Mouse (Mus musculus) lung, adult 2 months (tissue): Measurements from ENCODE around the gene Erv3. TPM values are rescaled to one million over a fixed set of nuclear protein-coding genes. Genes with fewer than 3 reads are reported as not detected.
"Not testable (repeated sequence)": the region's sequence is repeated elsewhere in the genome, so short reads cannot be mapped to it uniquely, and the experiment has no call there.

Experiments
- DNase-seq: peaks from one replicate; pipeline ENCODE4 v3.0.0; 2022
- H3K4me1 ChIP-seq: fragments of 200-500 bp; 2 replicates; pipeline ENCODE4 v1.6.1; 2011; ENCODE audit warnings: low read length; ENCODE audit not compliant: control insufficient read depth, insufficient read depth
- H3K4me3 ChIP-seq: fragments of 200-500 bp; replicated peaks from 2 replicates; pipeline ENCODE3; 2011; ENCODE audit warnings: low read depth, mild to moderate bottlenecking, control low read depth, low read length; ENCODE audit errors: extremely low read depth
- CTCF ChIP-seq: fragments of 200-500 bp; IDR thresholded peaks from 2 replicates; pipeline ENCODE4 v1.5.1; 2011; ENCODE audit warnings: mild to moderate bottlenecking, low read length, control low read depth; ENCODE audit not compliant: insufficient read depth
- POLR2A ChIP-seq: fragments of 200-500 bp; IDR thresholded peaks from 2 replicates; pipeline ENCODE4 v1.6.1; 2011; ENCODE audit warnings: low read depth, mild to moderate bottlenecking, control low read depth, low read length, borderline replicate concordance; ENCODE audit errors: extremely low read depth
- WGBS: fragments of 180-500 bp; shearing (Covaris S2); methylation state at CpG from one replicate; pipeline ENCODE4 v1.1.7; 2018; 5-methylcytosine and 5-hydroxymethylcytosine counted together
- polyA plus RNA-seq: library from polyadenylated mRNA; depleted of rRNA; stranded (reverse); fragments of >200 nt; gene quantifications from 2 replicates; pipeline ENCODE4 v1.2.3, GENCODE M21; 2012

Gene Erv3
- polyA plus RNA-seq, 1 experiment: not detected

DNA sequence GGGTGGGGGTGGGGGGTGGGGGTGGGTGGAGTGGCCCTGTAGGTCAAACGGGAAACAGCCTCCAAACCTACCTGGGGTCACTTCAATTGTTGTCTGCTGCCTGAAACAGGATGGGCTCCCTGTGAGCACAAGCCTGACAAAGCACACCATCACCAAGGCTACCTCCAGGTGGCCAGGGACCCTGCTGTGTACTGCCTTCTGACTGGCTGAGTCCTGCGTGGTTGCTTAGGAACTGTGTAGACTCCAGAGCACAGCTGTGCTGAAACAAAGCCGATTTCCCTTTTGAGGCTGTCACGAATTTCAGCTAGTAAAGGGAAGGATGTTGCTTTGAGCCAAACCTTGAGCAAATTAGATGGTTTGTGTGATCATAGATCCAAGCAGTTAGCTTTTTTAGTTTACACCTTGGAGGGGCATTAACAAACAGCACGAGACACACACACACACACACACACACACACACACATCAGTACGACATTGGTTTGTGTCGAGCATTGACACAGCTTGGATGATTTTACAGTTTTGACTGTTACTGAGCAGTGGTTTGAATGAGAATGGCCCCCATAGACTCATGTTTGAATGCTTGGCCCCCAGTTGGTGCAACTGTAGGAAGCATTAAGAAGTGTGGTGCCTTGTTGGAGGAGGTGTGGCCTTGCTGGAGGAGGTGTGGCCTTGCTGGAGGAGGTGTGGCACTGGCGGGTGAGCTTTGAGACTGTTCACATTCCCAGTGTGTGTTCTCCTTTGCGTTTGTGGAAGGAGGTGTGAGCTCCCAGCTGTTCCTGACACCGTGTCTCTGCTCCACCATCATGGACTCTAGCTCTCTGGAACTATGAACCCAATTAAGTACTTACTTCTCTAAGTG is 11.8 kb downstream of the Erv3 start:
- no peak for DNase-seq
- no peak for TF ChIP-seq CTCF
- no peak for TF ChIP-seq POLR2A
- whole genome bisulfite sequencing: 21% methylated on average over 10 of the region's 10 CpGs
- H3K4me1 ChIP-seq: no peaks in the 10 kb centered on the region
- no peak overlapping the region for H3K4me3 ChIP-seq

DNA sequence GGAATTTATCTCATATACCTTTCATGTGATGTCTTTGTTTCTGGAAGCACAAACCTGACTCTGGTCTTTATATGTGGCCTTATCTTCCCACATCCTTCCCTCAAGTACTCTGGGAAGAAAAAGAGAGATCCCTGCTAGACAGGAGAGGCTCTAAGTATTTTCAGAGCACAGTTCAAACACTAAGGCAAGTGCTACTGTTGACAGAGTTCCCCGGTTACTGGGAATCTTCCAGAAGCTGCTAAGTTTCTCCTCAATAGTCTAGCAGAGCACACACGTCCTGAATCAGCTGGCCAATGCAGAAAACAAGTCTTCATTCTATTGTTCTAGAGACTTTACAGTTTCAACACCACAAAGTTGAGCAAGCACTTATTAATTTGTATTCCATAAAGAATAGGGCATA is 12.7 kb downstream of the Erv3 start:
- 44% methylated on average over 2 of the region's 2 CpGs for WGBS
- DNase-seq: no peak
- Histone ChIP-seq H3K4me1 (no peaks in the 10 kb centered on the region), H3K4me3 (no peak overlapping the region)
- TF ChIP-seq POLR2A (no peak), CTCF (no peak)

DNA sequence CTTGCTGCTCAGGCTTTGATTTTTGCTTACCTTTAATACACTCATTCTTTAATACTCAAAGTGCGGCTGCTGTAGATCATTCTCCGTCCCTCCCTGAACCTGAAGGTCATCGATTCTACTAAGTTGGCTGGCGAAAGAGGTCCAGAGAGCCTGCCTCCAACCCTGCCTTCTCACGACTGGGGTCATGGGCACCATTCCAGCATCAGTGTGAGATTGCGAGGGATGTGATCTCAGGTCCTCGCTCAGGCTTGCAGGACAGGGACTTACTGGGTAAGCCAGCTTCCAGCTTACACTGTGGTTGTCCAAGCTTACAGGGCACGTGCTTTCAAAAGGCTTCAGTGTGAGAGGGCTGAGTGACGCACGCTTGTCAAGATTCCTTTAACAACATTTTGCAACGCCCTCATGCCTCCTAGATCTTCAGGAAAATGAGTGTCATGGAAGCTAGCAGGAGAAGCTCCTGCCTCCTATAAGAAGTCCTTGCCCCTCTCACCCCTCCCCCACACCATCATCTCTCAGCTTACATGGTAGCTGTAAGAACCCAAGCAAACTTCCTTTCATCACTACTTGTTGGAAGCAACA is 13.3 kb downstream of the Erv3 start:
- peak; percentile 31 for DNase-seq
- Histone ChIP-seq H3K4me3 (no peak overlapping the region), H3K4me1 (no peaks in the 10 kb centered on the region)
- 45% methylated on average over 11 of the region's 11 CpGs for WGBS
- TF ChIP-seq POLR2A (no peak), CTCF (no peak)

DNA sequence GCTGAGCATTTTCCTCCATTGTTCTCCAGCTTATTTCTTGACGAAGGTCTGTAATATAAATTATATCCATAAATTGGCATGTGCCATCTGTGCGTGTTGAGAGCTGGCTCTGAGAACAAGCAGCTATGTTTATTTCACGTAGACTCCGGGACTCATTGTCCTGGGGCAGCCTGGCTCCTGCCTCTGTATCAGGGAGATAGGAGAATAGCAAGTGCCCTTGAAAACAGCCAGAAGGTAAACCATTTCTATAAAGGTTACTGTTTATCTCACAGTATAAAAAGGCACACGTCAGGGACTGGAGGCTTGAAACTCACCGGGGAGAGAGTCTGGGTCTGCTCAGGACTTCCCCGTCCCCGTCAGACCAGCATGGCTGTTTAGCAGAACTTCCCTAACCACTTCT is 13.9 kb downstream of the Erv3 start:
- DNase-seq: peak; percentile 7
- WGBS: 26% methylated on average over 8 of the region's 8 CpGs

DNA sequence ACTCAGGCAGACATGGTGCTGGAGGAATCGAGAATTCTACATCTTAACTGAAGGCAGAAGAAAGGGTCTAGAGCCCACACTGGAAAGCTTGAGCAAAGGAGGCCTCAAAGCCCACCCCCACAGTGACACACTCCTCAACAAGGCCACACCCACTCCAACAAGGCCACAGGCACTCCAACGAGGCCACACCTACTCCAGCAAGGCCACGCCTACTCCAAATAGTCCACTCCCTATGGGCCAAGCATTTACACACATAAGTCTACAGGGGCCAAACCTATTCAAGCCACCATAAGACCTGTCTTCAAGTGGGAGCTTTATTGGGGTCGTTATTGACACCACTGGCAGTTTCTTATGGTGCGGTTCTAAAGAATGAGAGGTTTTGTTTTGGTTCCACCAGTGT is 17.0 kb downstream of the Erv3 start:
- Histone ChIP-seq H3K4me3 (no peak overlapping the region), H3K4me1 (no peaks in the 10 kb centered on the region)
- TF ChIP-seq CTCF (no peak), POLR2A (no peak)
- WGBS: 83% methylated on average over 5 of the region's 5 CpGs
- DNase-seq: no peak

More for the DNA sequence above, 13.9 kb downstream of the Erv3 start:
- TF ChIP-seq CTCF (no peak), POLR2A (no peak)
- no peak overlapping the region for H3K4me3 ChIP-seq
- no peaks in the 10 kb centered on the region for H3K4me1 ChIP-seq

DNA sequence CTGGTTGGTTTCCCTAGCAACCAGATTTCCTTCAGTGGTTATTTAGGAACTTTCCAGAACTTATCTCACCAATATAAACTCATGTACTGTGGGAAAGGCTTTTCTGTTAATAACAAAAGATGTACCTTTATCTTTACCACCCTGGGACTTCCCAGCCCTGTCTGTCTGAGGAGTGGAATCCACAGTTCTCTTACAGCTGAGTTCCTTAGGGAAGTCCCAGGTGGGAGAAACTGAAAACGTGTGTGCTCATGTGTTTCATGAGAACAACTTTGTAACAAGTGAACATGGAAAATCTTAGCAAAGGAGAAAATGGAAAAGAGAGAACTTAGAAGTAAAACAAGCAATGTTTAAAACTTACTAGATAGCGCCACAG is 18.2 kb downstream of the Erv3 start:
- no peaks in the 10 kb centered on the region for H3K4me1 ChIP-seq
- no peak for DNase-seq
- TF ChIP-seq POLR2A (no peak), CTCF (no peak)
- no peak overlapping the region for H3K4me3 ChIP-seq
- 62% methylated on average over 2 of the region's 2 CpGs for WGBS

DNA sequence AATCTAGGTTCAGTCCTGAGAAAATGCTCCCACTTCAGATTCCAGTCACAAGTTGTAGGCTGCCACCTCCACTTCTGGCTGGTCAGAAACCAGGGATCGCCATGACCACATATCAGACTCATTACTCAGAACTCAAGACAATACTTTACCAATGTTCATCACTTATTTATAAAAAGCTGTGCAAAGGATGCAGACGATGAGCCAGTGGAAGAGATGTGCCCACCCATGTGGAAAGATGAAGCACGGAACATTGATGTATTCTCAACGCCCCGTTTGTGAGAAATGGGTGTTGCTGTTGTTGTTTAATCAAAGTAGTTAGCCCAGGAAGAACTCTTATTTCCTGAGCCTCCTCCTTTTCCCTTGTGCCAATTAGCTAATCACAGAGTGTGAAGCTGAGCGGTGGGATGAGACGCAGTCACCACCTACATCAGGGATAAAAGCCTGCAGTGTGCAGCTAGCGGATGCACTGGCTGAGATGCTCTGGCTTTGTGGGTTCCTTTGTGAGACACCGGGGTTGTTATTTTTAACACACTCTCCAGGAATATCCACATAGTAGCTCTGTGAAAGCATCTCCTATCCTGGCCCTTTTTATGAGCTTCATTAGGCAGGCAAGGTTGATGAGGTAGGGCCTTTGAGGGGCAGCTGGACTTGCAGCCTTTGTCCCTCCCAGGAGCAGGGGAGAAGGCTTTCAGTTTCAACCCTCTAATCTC is 18.8 kb downstream of the Erv3 start:
- H3K4me1 ChIP-seq: no peaks in the 10 kb centered on the region
- no peak for DNase-seq
- WGBS: 66% methylated on average over 9 of the region's 9 CpGs
- no peak overlapping the region for H3K4me3 ChIP-seq
- no peak for TF ChIP-seq CTCF
- no peak for TF ChIP-seq POLR2A

DNA sequence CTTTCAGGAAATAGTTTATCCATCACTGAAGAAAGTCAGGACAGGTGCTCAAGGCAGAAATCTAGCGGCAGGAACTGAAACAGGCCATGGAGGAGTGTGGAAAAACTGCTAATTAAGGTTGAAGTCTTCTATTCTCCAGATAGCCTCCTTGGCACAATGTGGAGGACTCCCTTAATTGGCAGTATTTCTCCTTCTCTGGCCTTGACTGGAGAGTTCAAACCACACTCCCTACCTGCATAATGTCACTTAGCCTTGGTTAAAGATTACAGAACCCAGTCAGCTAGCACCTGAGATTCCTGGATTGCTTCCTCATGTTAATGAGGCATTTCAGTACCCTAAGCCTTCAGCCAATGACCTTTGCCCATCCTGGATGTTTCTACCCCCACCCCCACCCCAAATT is 25.3 kb downstream of the Erv3 start:
- no peak overlapping the region for H3K4me3 ChIP-seq
- no peak for TF ChIP-seq CTCF
- TF ChIP-seq POLR2A: no peak
- no peaks in the 10 kb centered on the region for H3K4me1 ChIP-seq
- no peak for DNase-seq
- WGBS: 100% methylated on average over 1 of the region's 1 CpGs

DNA sequence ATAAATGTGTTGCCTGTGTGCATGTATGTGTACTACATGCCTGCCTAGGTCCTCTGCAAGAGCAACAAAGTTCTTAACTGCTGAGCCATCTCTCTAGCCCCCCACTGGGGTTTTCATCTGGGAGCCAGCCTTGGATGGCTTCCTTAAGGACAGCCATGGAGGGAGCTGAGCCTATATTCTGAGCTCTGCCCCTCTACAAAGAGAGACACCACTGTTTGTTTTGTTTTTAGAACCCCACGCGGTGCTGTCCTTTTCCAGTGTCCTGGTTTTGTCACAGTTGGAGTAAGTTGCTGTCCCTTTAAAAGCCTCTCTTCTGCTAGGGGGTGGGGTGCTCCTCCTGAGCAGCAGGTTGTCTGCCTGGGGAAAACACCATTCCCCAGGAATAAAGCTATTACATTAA is 27.7 kb downstream of the Erv3 start:
- no peak for DNase-seq
- TF ChIP-seq CTCF (no peak), POLR2A (no peak)
- 49% methylated on average over 2 of the region's 2 CpGs for whole genome bisulfite sequencing
- Histone ChIP-seq H3K4me3 (no peak overlapping the region), H3K4me1 (no peaks in the 10 kb centered on the region)

DNA sequence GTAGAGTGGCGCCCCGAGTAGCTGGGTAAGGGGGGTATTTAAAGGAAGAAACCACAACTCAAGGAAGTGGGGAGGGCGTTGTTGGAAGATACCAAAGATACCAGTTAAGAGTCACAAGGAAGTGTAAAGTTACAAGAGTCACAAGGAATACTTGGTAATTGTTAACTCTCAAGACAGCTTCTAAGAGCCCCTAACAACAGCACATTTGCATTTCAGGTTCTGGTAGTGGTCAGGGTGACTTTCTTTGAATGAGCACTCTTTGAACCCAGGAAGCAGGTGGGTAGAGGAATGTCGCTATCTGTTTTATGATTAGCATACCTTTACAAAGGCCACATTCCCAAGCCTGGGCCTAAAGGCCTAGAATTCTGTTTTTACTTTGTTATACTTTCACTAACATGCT is 28.6 kb downstream of the Erv3 start:
- H3K4me1 ChIP-seq, DNase-seq, H3K4me3 ChIP-seq: not testable (repeated sequence)
- WGBS: 86% methylated on average over 4 of the region's 4 CpGs
